Mouse (Mus musculus): Measurements from ENCODE around the gene Zfp787.
A peak's percentile ranks its signal among the peaks of the same experiment; 100 is the strongest.

GRCm38 (mm10) chr7:6189542-6189941 is 33.7 kb upstream of the Zfp787 start:
- peak; percentile 46 for TF ChIP-seq CTCF (IDR thresholded peaks at IDR 0.05; ENCODE audit: low read depth)
- TF ChIP-seq EP300 (optimal IDR thresholded peaks at IDR 0.05): no peak

All from stomach, postnatal 0 days (tissue).